Mouse (Mus musculus): ENCODE data around the gene Perm1.

The Perm1 gene

DNA sequence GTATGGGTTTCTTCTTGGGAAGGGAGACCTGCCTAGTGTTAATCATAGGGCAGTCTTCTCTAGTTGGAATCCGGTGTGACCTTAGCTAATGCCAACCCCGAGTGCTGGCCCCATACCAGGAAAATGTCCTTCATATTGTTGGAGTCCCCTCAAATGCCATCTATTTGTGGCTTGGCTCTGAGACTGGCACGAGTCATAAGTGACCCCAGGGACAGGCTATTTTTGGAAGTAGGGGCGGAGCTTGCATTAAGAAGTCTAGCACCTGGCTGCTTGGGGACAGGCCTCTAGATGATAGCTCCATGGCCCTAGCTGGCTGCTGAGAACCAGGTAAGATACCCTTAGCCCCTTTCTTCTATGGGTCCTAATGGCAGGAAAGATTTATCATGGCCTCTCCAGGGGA lies at the start of gene Perm1:
Gene Perm1, plus strand, starts transcription at position 220 of the 400 bp plus-strand sequence.
- in situ Hi-C loops (cut with MboI; ENCODE audit: low sequenced_read_pairs), result no loop called here

DNA sequence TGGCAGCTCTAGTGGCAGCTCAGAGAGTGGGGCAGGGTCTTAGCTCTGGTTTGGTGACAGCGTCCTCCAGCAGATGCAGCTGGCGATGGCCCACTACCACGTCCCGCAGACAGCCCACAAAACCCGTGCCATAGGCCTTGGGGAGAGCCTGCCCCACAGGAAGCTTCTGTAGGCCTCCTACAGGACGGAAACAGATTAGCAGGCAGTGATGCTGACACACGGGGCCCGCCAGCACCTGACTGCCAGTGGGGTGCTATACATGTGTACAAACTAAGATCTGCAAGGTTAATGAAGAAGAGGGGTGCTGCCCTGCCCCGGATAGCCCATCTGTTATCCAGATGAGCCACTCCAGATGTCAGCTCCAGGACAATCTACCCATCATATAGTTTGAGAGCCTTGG lies 49.2 kb upstream of the Perm1 start:
- in situ Hi-C loops (cut with MboI; ENCODE audit: low sequenced_read_pairs), result no loop called here

GRCm38 (mm10) chr4:156168611-156169010 lies 47.1 kb upstream of the Perm1 start:
- in situ Hi-C loops (cut with MboI; ENCODE audit: low sequenced_read_pairs), result no loop called here

DNA sequence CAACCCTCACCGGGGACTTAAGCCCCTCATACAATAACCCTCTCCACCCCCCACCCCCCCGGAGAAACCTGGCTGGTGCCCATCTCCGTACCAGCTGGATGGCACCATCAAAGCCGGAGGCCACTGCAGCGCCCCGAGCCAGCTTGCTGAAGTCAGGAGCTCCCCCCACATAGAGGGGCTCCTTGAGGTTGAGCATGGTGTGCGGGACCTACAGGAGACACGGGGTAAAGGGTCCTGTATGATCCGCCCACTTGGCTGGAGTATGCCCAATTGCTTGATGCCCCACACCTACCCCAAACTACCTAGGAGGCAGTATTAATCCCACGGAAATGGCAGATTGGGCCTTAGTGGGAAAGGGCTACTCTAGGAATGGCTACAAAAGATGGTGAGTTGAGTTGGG lies 46.5 kb upstream of the Perm1 start:
- in situ Hi-C loops (cut with MboI; ENCODE audit: low sequenced_read_pairs), result no loop called here

- in situ Hi-C loops (cut with MboI; ENCODE audit: low sequenced_read_pairs), result no loop called here
Measured at GRCm38 (mm10) chr4:156171828-156172227, 43.8 kb upstream of the Perm1 start.

DNA sequence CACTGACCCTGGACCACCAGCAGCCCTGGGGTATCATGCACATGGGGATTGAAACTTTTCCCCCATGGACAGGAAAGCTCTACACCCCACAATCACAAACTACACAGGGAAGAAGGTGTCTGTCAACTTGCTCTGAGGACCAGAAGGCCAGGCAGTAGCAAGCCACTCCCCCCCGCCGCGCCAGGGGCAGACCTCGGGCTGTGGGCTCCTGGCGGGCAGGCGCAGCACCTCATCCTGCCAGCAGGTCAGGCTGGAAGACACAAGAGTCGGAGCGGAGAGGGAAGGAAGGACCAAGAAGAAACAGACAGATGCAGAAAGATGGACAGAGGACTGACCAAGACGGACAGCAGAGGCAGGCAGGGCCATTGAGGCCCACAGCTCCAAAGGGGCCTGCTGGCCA lies 38.0 kb upstream of the Perm1 start:
- in situ Hi-C loops (cut with MboI; ENCODE audit: low sequenced_read_pairs), result no loop called here

GRCm38 (mm10) chr4:156183747-156184146 lies 31.9 kb upstream of the Perm1 start:
- in situ Hi-C loops (cut with MboI; ENCODE audit: low sequenced_read_pairs), result no loop called here

GRCm38 (mm10) chr4:156184291-156184954 lies 31.2 kb upstream of the Perm1 start:
- in situ Hi-C loops (cut with MboI; ENCODE audit: low sequenced_read_pairs), result no loop called here

GRCm38 (mm10) chr4:156185456-156185949 lies 30.2 kb upstream of the Perm1 start:
- in situ Hi-C loops (cut with MboI; ENCODE audit: low sequenced_read_pairs), result no loop called here

DNA sequence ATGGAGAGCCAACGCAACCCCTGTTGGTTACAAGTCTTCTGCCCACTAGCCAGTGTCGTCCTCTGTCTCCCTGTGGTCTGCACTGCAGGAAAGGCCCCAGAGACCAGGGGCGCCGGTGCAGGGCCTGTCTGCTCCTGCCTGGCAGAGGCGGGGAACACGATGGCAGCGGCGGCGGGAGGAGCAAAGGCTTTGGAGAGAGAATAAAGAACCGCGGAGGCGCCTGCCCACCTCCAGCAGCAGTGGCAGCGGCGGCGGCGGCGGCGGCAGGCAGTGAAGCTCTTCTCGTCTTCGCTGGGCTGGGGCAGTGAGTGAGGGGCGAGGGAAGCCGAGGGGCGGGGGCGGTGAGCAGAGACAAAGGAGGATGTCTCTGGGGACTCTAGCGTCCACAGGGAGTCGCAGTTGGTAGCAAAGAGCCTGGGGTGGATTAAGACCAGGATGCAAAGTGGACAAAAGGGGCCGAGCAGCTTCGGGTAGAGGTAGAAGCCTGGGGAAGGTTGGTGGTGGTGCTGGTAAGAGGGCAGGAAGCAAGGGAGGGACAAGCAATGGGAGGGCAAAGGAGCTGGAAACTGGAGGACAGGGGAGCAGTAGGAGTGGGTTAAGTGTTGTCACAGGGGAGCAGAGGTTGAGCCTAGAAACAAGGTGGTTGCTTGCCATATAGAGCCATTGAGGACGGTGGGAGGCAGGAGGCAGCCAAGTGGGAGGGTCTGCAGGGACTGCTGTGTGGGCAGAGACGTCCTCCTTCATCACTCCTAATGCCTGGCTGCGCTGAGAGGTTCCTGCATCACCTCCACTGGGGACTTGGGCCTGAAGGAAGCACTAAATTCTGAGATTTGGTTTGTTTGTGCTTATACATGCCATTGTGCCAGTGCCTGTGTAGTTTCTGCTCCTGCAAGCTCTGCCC lies 29.5 kb upstream of the Perm1 start:
- in situ Hi-C loops (cut with MboI; ENCODE audit: low sequenced_read_pairs), result no loop called here

GRCm38 (mm10) chr4:156188162-156188810 lies 27.4 kb upstream of the Perm1 start:
- in situ Hi-C loops (cut with MboI; ENCODE audit: low sequenced_read_pairs), result no loop called here

DNA sequence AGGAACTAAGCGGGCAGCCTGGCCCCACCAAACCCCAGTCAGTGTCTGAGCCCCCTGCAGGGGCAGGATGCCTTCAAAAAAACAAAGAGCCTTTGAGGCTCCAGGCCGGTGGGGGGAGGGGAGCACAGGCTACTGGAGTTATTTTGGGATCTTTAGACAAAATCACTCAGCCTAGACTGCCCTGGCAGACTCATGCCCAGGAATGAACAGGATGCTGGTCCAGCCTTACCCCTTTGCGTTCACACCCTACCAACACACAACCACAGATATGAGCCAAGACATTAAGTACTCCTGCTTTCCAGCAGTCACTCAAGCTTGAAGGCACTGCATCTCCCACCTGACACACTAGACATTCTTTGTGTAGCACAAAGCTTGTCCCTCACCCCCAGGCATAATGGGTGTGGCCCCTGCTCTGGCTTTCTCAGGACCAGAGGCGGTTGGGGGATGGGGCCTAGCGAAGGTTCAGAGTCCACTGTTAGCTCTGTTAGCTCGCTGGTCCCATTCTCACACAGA lies 26.8 kb upstream of the Perm1 start:
- in situ Hi-C loops (cut with MboI; ENCODE audit: low sequenced_read_pairs), result no loop called here

DNA sequence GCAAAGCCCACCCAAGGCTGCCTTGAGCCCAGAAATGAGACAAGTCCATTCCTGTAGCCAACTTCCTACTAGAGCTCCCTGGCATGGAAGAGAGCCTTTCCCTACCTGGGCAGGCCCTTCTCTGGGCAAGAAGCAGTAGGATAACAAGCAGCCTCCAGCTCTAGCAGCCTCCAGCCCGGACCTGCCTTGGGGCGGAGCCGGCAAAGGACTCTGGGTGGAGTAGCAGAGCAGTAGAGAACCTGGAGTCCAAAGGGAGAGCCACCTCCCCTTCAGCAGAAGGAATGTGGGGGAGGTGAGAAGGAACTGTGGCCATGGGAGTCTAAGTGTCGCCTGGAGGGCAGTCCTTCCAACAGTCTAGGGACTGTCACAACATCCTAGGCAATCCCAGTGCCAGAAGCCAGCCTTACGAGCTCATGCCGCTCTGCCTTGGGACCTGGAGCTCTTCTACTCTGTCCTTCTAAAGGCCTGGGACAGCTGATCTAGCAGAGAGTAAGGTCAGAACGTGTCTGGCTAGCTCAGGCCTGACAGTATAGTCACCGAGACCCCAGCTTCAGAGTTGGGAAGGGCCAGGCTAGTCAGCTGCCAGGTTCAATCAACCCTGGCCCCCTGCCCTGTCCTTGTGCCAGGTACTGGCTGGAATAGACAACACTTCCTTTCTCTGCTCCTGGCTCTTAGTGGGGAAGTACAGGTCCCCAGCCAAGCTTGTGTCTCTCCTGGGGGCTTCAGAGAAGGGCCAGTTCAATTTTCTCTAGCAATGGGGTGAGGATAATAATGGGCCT lies 23.1 kb upstream of the Perm1 start:
- in situ Hi-C loops (cut with MboI; ENCODE audit: low sequenced_read_pairs), result no loop called here

DNA sequence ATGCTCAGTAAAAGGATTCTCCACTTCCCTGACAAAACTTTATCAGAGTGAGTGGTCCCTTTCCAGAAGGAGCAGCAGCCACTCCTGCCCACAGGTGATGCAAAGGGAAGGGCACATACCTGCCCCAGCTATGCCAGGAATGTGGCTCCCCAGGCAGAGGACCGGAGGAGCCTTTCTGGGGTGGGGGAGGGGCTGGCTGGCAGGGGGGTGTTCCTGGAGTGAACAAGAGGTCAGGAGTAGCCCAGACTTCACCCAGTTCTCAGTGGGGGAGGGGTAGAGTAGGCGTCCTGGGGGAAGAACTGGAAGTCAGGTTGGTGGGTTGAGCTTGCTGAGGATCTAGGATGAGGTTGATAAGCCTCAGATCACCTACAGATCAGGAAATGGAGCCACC lies 22.5 kb upstream of the Perm1 start:
- in situ Hi-C loops (cut with MboI; ENCODE audit: low sequenced_read_pairs), result no loop called here

DNA sequence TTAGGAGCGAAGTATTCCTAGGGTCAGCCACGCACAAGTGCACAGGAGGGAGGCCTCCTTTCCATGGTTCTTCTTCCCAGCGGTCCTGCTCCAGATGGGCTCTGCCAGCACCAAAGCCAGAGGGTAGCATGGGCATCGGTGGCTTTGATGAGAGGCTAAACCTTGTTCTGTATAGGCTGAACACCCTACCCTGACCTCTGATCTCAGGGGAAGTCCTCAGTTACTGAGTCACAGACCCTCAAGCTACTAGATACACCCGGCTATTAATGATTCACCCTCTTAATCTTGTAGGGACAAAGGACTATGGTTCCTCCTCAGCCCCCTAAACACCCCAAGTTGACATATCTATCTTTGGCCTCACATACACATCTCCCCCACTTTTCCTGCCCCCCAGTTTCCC lies 21.8 kb upstream of the Perm1 start:
- in situ Hi-C loops (cut with MboI; ENCODE audit: low sequenced_read_pairs), result no loop called here

- in situ Hi-C loops (cut with MboI; ENCODE audit: low sequenced_read_pairs), result no loop called here
Measured at GRCm38 (mm10) chr4:156194346-156194745, 21.3 kb upstream of the Perm1 start.

DNA sequence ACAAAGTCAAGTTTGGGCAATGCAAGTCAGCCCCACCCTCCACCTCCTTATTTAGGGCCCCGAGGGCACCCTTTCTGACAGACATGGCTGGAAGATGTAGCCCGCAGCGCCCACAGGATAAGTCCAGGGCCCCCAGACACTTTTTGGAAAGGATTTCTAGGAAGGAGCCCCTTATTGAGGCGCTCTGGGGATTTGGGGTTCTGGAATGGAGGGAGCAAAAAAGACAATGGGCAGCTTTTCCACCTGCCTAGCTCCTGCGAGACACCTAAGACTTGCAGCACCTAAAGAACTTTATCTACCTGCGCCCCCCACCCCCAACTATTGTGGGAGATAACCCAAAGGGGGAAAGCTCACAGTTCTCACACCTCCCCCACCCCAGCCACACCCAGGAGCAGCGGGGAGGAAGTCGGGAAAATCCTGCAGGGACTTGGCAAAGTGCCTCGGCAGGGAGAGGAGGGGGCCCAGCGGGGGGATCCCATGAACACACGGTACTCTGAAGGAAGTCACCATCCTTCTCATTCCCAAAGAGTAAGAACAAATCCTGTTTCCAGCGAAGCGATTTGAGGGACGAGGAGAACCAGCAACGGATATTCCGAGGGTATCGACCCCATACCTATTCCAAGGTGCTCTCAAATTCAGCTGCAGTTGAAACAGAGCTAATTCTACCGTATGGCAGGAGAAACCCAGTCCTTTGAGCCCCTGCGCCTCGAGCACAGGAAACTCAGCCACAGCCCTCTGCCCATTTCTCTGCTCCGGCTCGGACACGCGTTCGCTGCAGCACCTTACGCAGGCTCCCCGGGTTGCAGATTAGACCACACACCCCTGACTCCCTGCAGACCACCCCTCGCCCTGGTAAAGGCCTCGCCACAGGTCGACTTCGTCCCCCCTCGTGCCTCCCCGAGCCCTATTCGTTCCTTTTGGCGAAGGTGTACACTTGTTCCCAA lies 19.5 kb upstream of the Perm1 start:
- in situ Hi-C loops (cut with MboI; ENCODE audit: low sequenced_read_pairs), result no loop called here

GRCm38 (mm10) chr4:156197131-156197828 lies 18.4 kb upstream of the Perm1 start, which contains the start of gene Agrn:
Gene Agrn (minus strand): TSS chr4:156197488.
- in situ Hi-C loops (cut with MboI; ENCODE audit: low sequenced_read_pairs), result no loop called here

DNA sequence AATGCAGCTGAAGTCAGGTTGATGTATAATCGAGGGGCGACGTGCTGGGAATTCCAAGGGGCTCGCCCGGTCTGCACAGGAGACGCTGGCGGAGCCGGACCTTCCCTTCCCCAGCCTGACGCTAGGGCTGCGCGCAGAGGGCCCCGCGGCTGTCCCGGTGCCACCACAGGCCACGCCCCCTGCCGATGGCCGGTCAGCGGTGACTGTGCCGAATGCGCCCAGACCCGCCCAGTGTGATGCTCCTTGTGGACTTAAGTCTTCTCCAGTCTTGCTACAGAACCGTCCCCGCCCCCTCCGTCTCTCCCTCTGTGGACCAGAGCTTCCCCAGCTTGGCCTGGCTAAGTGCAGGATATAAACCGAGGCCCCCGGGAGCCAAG lies 17.9 kb upstream of the Perm1 start:
- in situ Hi-C loops (cut with MboI; ENCODE audit: low sequenced_read_pairs), result no loop called here

All from CH12F3 (cell line).